Mouse (Mus musculus) Patski (cell line): ENCODE results near the gene Atf1. TPM values are rescaled to one million over a fixed set of nuclear protein-coding genes. Genes with fewer than 3 reads are reported as not detected.
A peak's percentile ranks its signal among the peaks of the same experiment; 100 is the strongest.
"Not testable (repeated sequence)": the region's sequence is repeated elsewhere in the genome, so short reads cannot be mapped to it uniquely, and the experiment has no call there.

ENCODE experiments used
- ATAC-seq: fragments of 100-300 bp; one replicate; pipeline ENCODE4 v1.8.0; 2021
- CTCF ChIA-PET: fragments of 350-600 bp; sonication (Branson Sonifier 250); formaldehyde crosslinking; loops from one replicate; lab custom pipeline; 2022; ENCODE audit warnings: inconsistent platforms; lab: Charles Lee
- POLR2A ChIA-PET: fragments of 350-600 bp; sonication (Branson Sonifier 250); formaldehyde crosslinking; loops from one replicate; lab custom pipeline; 2022; ENCODE audit warnings: antibody characterized with exemption, inconsistent platforms; lab: Charles Lee
- DNase-seq: peaks from one replicate; pipeline ENCODE4 v3.0.0-alpha.2; 2011; ENCODE audit warnings: low read depth, low spot score
- H3K27me3 ChIP-seq: fragments of 371-371 bp; one replicate; pipeline ENCODE4 v1.5.1; 2021
- CTCF ChIP-seq: fragments of 100-300 bp; IDR thresholded peaks from one replicate; pipeline ENCODE4 v1.5.1; 2021
- in situ Hi-C: fragments of 300-500 bp; cut with MboI; formaldehyde crosslinking; loops from 3 replicates; pipeline ENCODE4 v1.11.1; 2018; ENCODE audit warnings: low pct_unique_long_range_greater_than_20kb, mixed read lengths
- polyA plus RNA-seq: library from polyadenylated mRNA; unstranded; gene quantifications from one replicate; pipeline ENCODE4 v1.2.3, GENCODE M21; 2021

Atf1 gene
- polyA plus RNA-seq, 1 experiment from 2014 or later: 61.2 TPM

GRCm38 (mm10) chr15:100257305-100257704 lies 29.7 kb downstream of the Atf1 start:
- TF ChIP-seq CTCF: no peak
- ATAC-seq (no peak), DNase-seq (no peak)
- H3K27me3 ChIP-seq: no peaks in the 10 kb centered on the region
- ChIA-PET CTCF (no interaction called here), POLR2A (no interaction called here)
- in situ Hi-C loops: no loop called here

GRCm38 (mm10) chr15:100258646-100259425 lies 31.2 kb downstream of the Atf1 start:
- ChIA-PET POLR2A (no interaction called here), CTCF (interaction anchor here (2.1 kb wide), 1 partner anchor 116 kb away, joined by 6 read pairs; no protein-coding TSS in a partner anchor)
- ATAC-seq (no peak), DNase-seq (no peak)
- no peak for TF ChIP-seq CTCF
- H3K27me3 ChIP-seq: no peaks in the 10 kb centered on the region
- in situ Hi-C loops: no loop called here

GRCm38 (mm10) chr15:100260351-100260750 lies 32.7 kb downstream of the Atf1 start:
- CTCF ChIA-PET: interaction anchor here (2.1 kb wide), 1 partner anchor 114 kb away, joined by 6 read pairs; no protein-coding TSS in a partner anchor
- not testable (repeated sequence) for DNase-seq, ATAC-seq, H3K27me3 ChIP-seq
- POLR2A ChIA-PET: interaction anchor here (0.7 kb wide), 1 partner anchor 85 kb away, joined by 4 read pairs; no protein-coding TSS in a partner anchor
- in situ Hi-C loops: loop anchor here (10.0 kb wide), 1 partner anchor 64 kb away; no protein-coding TSS in a partner anchor

- ChIA-PET CTCF (interaction anchor here (0.7 to 2.5 kb wide), 10 partner anchors 12 to 194 kb away, joined by 3 to 9 read pairs (median 5); no protein-coding TSS in a partner anchor), POLR2A (interaction anchor here (1.3 kb wide), 1 partner anchor 25 kb away, joined by 3 read pairs; no protein-coding TSS in a partner anchor)
- in situ Hi-C loops: loop anchor here (10.0 kb wide), 1 partner anchor 61 kb away; no protein-coding TSS in a partner anchor
- peak; percentile 57 for TF ChIP-seq CTCF
- H3K27me3 ChIP-seq: no peaks in the 10 kb centered on the region
- DNase-seq (no peak), ATAC-seq (no peak)
These were observed 35.8 kb downstream of the Atf1 start for GRCm38 (mm10) chr15:100263246-100263905.

- CTCF ChIA-PET: interaction anchor here (0.7 to 1.6 kb wide), 8 partner anchors 10 to 56 kb away, joined by 3 read pairs; partner anchors contain the start of gene Mettl7a1
- peak; percentile 57 for ATAC-seq
- POLR2A ChIA-PET: interaction anchor here (0.6 to 1.1 kb wide), 3 partner anchors 10 to 43 kb away, joined by 3 to 4 read pairs (median 4); no protein-coding TSS in a partner anchor
These were observed 38.1 kb downstream of the Atf1 start for GRCm38 (mm10) chr15:100265586-100266325.

GRCm38 (mm10) chr15:100268916-100269315 lies 41.3 kb downstream of the Atf1 start:
- no peaks in the 10 kb centered on the region for H3K27me3 ChIP-seq
- TF ChIP-seq CTCF: no peak
- DNase-seq (no peak), ATAC-seq (no peak)
- POLR2A ChIA-PET: interaction anchor here (1.4 kb wide), 1 partner anchor 13 kb away, joined by 3 read pairs; no protein-coding TSS in a partner anchor
- CTCF ChIA-PET: no interaction called here
- in situ Hi-C loops: loop anchor here (5.0 to 10.0 kb wide), 4 partner anchors 33 to 183 kb away; partner anchors contain the start of gene Mettl7a1

More at GRCm38 (mm10) chr15:100265586-100266325, 38.1 kb downstream of the Atf1 start:
- H3K27me3 ChIP-seq: no peaks in the 10 kb centered on the region
- in situ Hi-C loops: loop anchor here (5.0 to 10.0 kb wide), 4 partner anchors 37 to 187 kb away; partner anchors contain the start of gene Mettl7a1
- TF ChIP-seq CTCF: no peak
- DNase-seq: no peak

GRCm38 (mm10) chr15:100269776-100270175 lies 42.2 kb downstream of the Atf1 start:
- H3K27me3 ChIP-seq: no peaks in the 10 kb centered on the region
- no peak for ATAC-seq
- DNase-seq: no peak
- TF ChIP-seq CTCF: no peak
- ChIA-PET POLR2A (interaction anchor here (1.4 kb wide), 1 partner anchor 12 kb away, joined by 3 read pairs; no protein-coding TSS in a partner anchor), CTCF (no interaction called here)
- in situ Hi-C loops: loop anchor here (5.0 to 10.0 kb wide), 4 partner anchors 33 to 183 kb away; partner anchors contain the start of gene Mettl7a1

GRCm38 (mm10) chr15:100270609-100271008 lies 43.0 kb downstream of the Atf1 start:
- in situ Hi-C loops, H3K27me3 ChIP-seq, CTCF ChIA-PET, ATAC-seq, POLR2A ChIA-PET, DNase-seq: not testable (repeated sequence)

GRCm38 (mm10) chr15:100271411-100271810 lies 43.8 kb downstream of the Atf1 start:
- POLR2A ChIA-PET: no interaction called here

GRCm38 (mm10) chr15:100273791-100274308 lies 46.2 kb downstream of the Atf1 start:
- in situ Hi-C loops, ATAC-seq, POLR2A ChIA-PET, DNase-seq, H3K27me3 ChIP-seq: not testable (repeated sequence)
- CTCF ChIA-PET: interaction anchor here (1.3 kb wide), 1 partner anchor 9 kb away, joined by 3 read pairs; no protein-coding TSS in a partner anchor

More at GRCm38 (mm10) chr15:100271411-100271810, 43.8 kb downstream of the Atf1 start:
- H3K27me3 ChIP-seq: no peaks in the 10 kb centered on the region
- in situ Hi-C loops: no loop called here
- CTCF ChIA-PET: no interaction called here
- DNase-seq (no peak), ATAC-seq (no peak)
- TF ChIP-seq CTCF: no peak
